Mouse (Mus musculus): Measurements from ENCODE around the gene Ccdc142.

Gene Ccdc142

GRCm38 (mm10) chr6:83140044-83140443, 38.6 kb downstream of the Ccdc142 start:
- DNase-seq (ENCODE audit: low spot score): no peak

GRCm38 (mm10) chr6:83141636-83142035, 40.2 kb downstream of the Ccdc142 start:
- no peak for DNase-seq (ENCODE audit: low spot score)

GRCm38 (mm10) chr6:83142211-83142731, 40.9 kb downstream of the Ccdc142 start:
- peak; percentile 54 for DNase-seq (ENCODE audit: low spot score)

- DNase-seq (ENCODE audit: low spot score): no peak
Observed at GRCm38 (mm10) chr6:83142886-83143285, 41.5 kb downstream of the Ccdc142 start.

DNA sequence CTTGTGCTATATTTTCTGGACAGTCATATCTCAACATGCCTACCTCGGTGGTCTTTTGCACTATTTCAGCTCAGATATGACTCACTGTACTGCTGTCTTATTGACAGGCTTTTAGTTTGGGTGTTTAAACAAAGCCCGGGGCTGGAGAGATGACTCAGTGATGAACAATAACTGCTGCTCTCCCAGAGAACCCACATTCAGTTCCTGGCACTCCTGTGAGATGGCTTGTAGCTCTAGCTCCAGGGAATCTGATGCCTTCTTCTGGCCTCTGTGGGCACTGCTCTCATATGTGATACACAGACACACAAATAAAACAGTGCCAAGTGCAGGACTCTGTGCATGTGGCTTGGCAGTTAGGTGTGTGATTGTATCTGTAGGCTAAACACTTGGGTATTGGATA, 43.8 kb downstream of the Ccdc142 start:
- no peak for DNase-seq (ENCODE audit: low spot score)

GRCm38 (mm10) chr6:83145805-83146204, 44.4 kb downstream of the Ccdc142 start:
- DNase-seq (ENCODE audit: low spot score): no peak

DNA sequence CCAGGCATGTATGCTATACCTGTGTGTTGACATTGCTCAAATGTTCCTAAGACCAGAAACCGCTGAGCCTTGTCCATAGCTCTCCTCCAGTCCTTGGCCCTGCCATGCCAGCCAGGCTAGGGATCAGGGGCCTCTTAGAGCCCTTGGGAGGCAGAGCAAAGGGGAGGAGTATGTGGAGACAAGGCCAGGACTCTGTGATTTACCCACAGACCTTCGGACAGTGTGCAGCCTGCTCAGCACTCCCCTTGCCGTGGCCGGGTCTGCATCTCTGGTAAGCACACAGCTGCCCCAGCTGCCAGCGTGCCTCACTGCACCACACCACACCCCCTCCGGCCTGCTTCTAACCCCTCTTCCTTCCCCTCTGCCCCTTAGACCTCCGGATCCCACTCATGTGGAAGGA, 45.9 kb downstream of the Ccdc142 start:
- no peak for DNase-seq (ENCODE audit: low spot score)

GRCm38 (mm10) chr6:83151721-83152120, 50.3 kb downstream of the Ccdc142 start:
- no peak for DNase-seq (ENCODE audit: low spot score)

DNA sequence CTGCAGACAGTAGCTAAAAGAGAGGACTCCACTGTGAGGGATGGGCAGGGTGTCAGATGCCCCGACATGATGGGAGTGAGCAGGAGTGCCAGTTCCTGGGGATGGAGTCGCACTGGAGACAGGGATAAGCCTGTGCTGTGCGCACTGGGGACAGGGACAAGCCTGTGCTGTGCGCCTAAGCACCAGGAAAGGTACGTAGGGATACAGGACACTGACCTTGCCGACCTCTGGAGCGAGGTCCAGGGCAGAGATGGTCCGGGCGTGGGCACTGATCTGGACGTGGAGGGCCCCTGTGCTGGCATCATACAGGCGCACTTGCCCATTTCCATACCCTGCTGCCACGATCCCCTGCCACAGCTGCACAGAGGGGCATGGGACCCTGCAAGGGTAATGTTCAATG, 51.6 kb downstream of the Ccdc142 start:
- DNase-seq (ENCODE audit: low spot score): no peak

GRCm38 (mm10) chr6:83153485-83153884, 52.1 kb downstream of the Ccdc142 start:
- DNase-seq (ENCODE audit: low spot score): no peak

- DNase-seq (ENCODE audit: low spot score): no peak
Observed at GRCm38 (mm10) chr6:83155552-83156238, 54.3 kb downstream of the Ccdc142 start.

GRCm38 (mm10) chr6:83156259-83156684, 54.9 kb downstream of the Ccdc142 start, which contains the start of the genes Wdr54 and 1700003E16Rik:
Gene Wdr54, minus strand, starts transcription at chr6:83156397.
Gene 1700003E16Rik, plus strand, starts transcription at chr6:83156404.
- DNase-seq (ENCODE audit: low spot score): peak; percentile 96
